In genomic region chr6:117596166-117596840, GRCm38 (mm10) we compare ENCODE assay signal across 21 mouse cellular contexts.
A peak's percentile ranks its signal among the peaks of the same experiment; 100 is the strongest.
DNase-seq lines count a peak whose midpoint lies in the region; ATAC-seq and TF ChIP-seq lines count a peak whose summit lies in the region.
"Had no signal": no experiment of that assay in that cellular context is flagged by ENCODE, and none has a peak within 500 bp of the region (broad histone marks: within the 10 kb centered on the region; RNA-seq: fewer than 3 reads in every experiment).

No protein-coding gene starts in this region.

- 74% methylated on average over 8 of the region's 8 CpGs for WGBS in liver, embryonic 11.5 days
- WGBS in liver, postnatal 0 days (ENCODE audit: insufficient replicate concordance): 73% methylated on average over 8 of the region's 8 CpGs
- WGBS in embryonic facial prominence, embryonic 10.5 days: 83% methylated on average over 8 of the region's 8 CpGs

- H3K4me1 ChIP-seq in liver, embryonic 11.5 days (replicated peaks; ENCODE audit: control insufficient read depth, insufficient read depth, low read length): no peaks in the 10 kb centered on the region
- no peaks in the 10 kb centered on the region for H3K4me1 ChIP-seq in liver, postnatal 0 days (ENCODE audit: insufficient read depth)
- H3K4me1 ChIP-seq in embryonic facial prominence, embryonic 10.5 days: peaks cover 3% of the 10 kb centered on the region
- H3K4me1 ChIP-seq: embryonic facial prominence, embryonic 13.5 days; heart, embryonic 15.5 days; hindbrain, embryonic 12.5 days had no signal

- no peaks in the 10 kb centered on the region for H3K27me3 ChIP-seq in liver, embryonic 11.5 days (replicated peaks; ENCODE audit: control insufficient read depth, insufficient read depth, low read length)
- no peaks in the 10 kb centered on the region for H3K27me3 ChIP-seq in liver, postnatal 0 days (ENCODE audit: insufficient read depth, low read length)
- H3K27me3 ChIP-seq in embryonic facial prominence, embryonic 10.5 days (replicated peaks; ENCODE audit: low read depth, poor library complexity, severe bottlenecking): no peaks in the 10 kb centered on the region
- H3K27me3 ChIP-seq: embryonic facial prominence, embryonic 13.5 days; heart, embryonic 15.5 days; hindbrain, embryonic 12.5 days had no signal

- TF ChIP-seq EP300 in liver, postnatal 0 days (IDR thresholded peaks at IDR 0.05; ENCODE audit: low read depth): no peak

- H3K27ac ChIP-seq in liver, embryonic 11.5 days (ENCODE audit: low read depth, low read length): no peak overlapping the region
- H3K27ac ChIP-seq in liver, postnatal 0 days (ENCODE audit: low read depth): no peak overlapping the region
- H3K27ac ChIP-seq in embryonic facial prominence, embryonic 10.5 days (replicated peaks): 0 out of 2 replicates have a peak overlapping the region, but pooled peaks have one; percentile 35
- H3K27ac ChIP-seq: embryonic facial prominence, embryonic 13.5 days; gastrocnemius, adult 2 months; heart, embryonic 15.5 days; hindbrain, embryonic 12.5 days had no signal

- H3K4me2 ChIP-seq in liver, embryonic 11.5 days: no peak overlapping the region
- H3K4me2 ChIP-seq in liver, postnatal 0 days (ENCODE audit: low read depth, low read length): no peak overlapping the region
- H3K4me2 ChIP-seq: embryonic facial prominence, embryonic 13.5 days; heart, embryonic 11.5 days; heart, embryonic 15.5 days; hindbrain, embryonic 12.5 days had no signal

- H3K9ac ChIP-seq in liver, embryonic 11.5 days (ENCODE audit: low read depth, low read length): no peak overlapping the region
- H3K9ac ChIP-seq in liver, postnatal 0 days (replicated peaks): no peak overlapping the region
- H3K9ac ChIP-seq: embryonic facial prominence, embryonic 13.5 days; heart, embryonic 15.5 days; hindbrain, embryonic 12.5 days had no signal

- H3K4me3 ChIP-seq in liver, embryonic 11.5 days (ENCODE audit: low read depth, low read length): no peak overlapping the region
- no peak overlapping the region for H3K4me3 ChIP-seq in liver, postnatal 0 days (ENCODE audit: low read depth, low read length)
- H3K4me3 ChIP-seq in embryonic facial prominence, embryonic 10.5 days: no peak overlapping the region
- H3K4me3 ChIP-seq: embryonic facial prominence, embryonic 13.5 days; gastrocnemius, adult 2 months; heart, embryonic 15.5 days; hindbrain, embryonic 12.5 days had no signal

- intact Hi-C loops in heart, postnatal 10 days (cut with DNase I): no loop called here

- no peak for ATAC-seq in liver, embryonic 11.5 days (replicated peaks; ENCODE audit: low FRiP score)
- no peak for ATAC-seq in liver, postnatal 0 days
- ATAC-seq: forebrain, embryonic 14.5 days; hindbrain, embryonic 16.5 days; inflammation-experienced regulatory T-cells, adult 6 months had no signal

- H3K36me3 ChIP-seq in liver, embryonic 11.5 days (ENCODE audit: control insufficient read depth, insufficient read depth, low read length): no peaks in the 10 kb centered on the region
- no peaks in the 10 kb centered on the region for H3K36me3 ChIP-seq in liver, postnatal 0 days (replicated peaks; ENCODE audit: insufficient read depth, low read length)
- H3K36me3 ChIP-seq in embryonic facial prominence, embryonic 10.5 days (replicated peaks): no peaks in the 10 kb centered on the region
- H3K36me3 ChIP-seq: embryonic facial prominence, embryonic 13.5 days; heart, embryonic 15.5 days; hindbrain, embryonic 12.5 days had no signal

- peak; percentile 88 for DNase-seq in heart, adult 11 months
- DNase-seq in heart, postnatal 10 days: no peak
- peak; percentile 25 for DNase-seq in liver, embryonic 11.5 days (ENCODE audit: low spot score)
- no peak for DNase-seq in liver, postnatal 0 days
- DNase-seq in 3T3-L1 (ENCODE audit: low read depth, low spot score): peak; percentile 56
- peak; percentile 8 for DNase-seq in embryonic facial prominence, embryonic 10.5 days (ENCODE audit: low spot score)
- DNase-seq in thymus, postnatal 10 days (ENCODE audit: low spot score in 2 of 2): no peak
- DNase-seq in layer of hippocampus, adult 9-11 months: no peak
- DNase-seq: adrenal gland, adult 8-10 months; adrenal gland, postnatal 36 days; cerebellum, adult 2 months; cerebellum, postnatal 10 days; gastrocnemius, adult 2 months; gastrocnemius, postnatal 25 days had no signal

- H3K9me3 ChIP-seq in liver, embryonic 11.5 days (ENCODE audit: control insufficient read depth, low read length): no peaks in the 10 kb centered on the region
- no peaks in the 10 kb centered on the region for H3K9me3 ChIP-seq in liver, postnatal 0 days (ENCODE audit: low read length)
- H3K9me3 ChIP-seq in embryonic facial prominence, embryonic 10.5 days: no peaks in the 10 kb centered on the region
- H3K9me3 ChIP-seq: embryonic facial prominence, embryonic 13.5 days; heart, embryonic 15.5 days; hindbrain, embryonic 12.5 days had no signal

- TF ChIP-seq CTCF in liver, postnatal 0 days (IDR thresholded peaks at IDR 0.05; ENCODE audit: low read depth): no peak

Comparison
In these comparisons a context has a peak if more than half of its experiments do, and no peak if none do; other contexts are left out.
1. DNase-seq: peak in heart, adult 11 months (single experiment), liver, embryonic 11.5 days (single experiment), 3T3-L1 (single experiment) and embryonic facial prominence, embryonic 10.5 days (single experiment); none in heart, postnatal 10 days (0 of 2), liver, postnatal 0 days (single experiment), thymus, postnatal 10 days (0 of 2) and layer of hippocampus, adult 9-11 months (single experiment).